Mouse (Mus musculus) retina, postnatal 7 days (tissue): ENCODE data around the gene Hbp1.
A peak's percentile ranks its signal among the peaks of the same experiment; 100 is the strongest.

Experiments
- DNase-seq: peaks from one replicate; pipeline ENCODE4 v3.0.0-alpha.2; 2012; ENCODE audit warnings: low read depth, low spot score

The Hbp1 gene

GRCm38 (mm10) chr12:31949759-31950658 is at the start of gene Hbp1:
Gene Hbp1 (minus strand): TSS chr12:31950535.
- DNase-seq: peak; percentile 100

- no peak for DNase-seq
These were observed 48.4 kb upstream of the Hbp1 start for GRCm38 (mm10) chr12:31998706-31999105.

- DNase-seq: no peak
These were observed 47.1 kb upstream of the Hbp1 start for GRCm38 (mm10) chr12:31997328-31997878.

- no peak for DNase-seq
These were observed 46.5 kb upstream of the Hbp1 start for GRCm38 (mm10) chr12:31996877-31997276.

GRCm38 (mm10) chr12:31990575-31990974 is 40.2 kb upstream of the Hbp1 start:
- no peak for DNase-seq

GRCm38 (mm10) chr12:31989726-31990125 is 39.4 kb upstream of the Hbp1 start:
- DNase-seq: no peak

- DNase-seq: no peak
These were observed 36.1 kb upstream of the Hbp1 start for GRCm38 (mm10) chr12:31986463-31986862.

GRCm38 (mm10) chr12:31985738-31986137 is 35.4 kb upstream of the Hbp1 start:
- no peak for DNase-seq

- DNase-seq: no peak
These were observed 34.3 kb upstream of the Hbp1 start for GRCm38 (mm10) chr12:31984664-31985063.

- no peak for DNase-seq
These were observed 33.9 kb upstream of the Hbp1 start for GRCm38 (mm10) chr12:31984206-31984605.

- DNase-seq: no peak
These were observed 33.4 kb upstream of the Hbp1 start for GRCm38 (mm10) chr12:31983769-31984168.

GRCm38 (mm10) chr12:31983238-31983637 is 32.9 kb upstream of the Hbp1 start:
- DNase-seq: no peak

- DNase-seq: no peak
These were observed 27.4 kb upstream of the Hbp1 start for GRCm38 (mm10) chr12:31977613-31978195.

GRCm38 (mm10) chr12:31976544-31976943 is 26.2 kb upstream of the Hbp1 start:
- DNase-seq: peak; percentile 16

- peak; percentile 63 for DNase-seq
These were observed 23.3 kb upstream of the Hbp1 start for GRCm38 (mm10) chr12:31973473-31974172.

- no peak for DNase-seq
These were observed 21.2 kb upstream of the Hbp1 start for GRCm38 (mm10) chr12:31971547-31971946.

GRCm38 (mm10) chr12:31969111-31969510 is 18.8 kb upstream of the Hbp1 start:
- no peak for DNase-seq

- DNase-seq: peak; percentile 54
These were observed 17.2 kb upstream of the Hbp1 start for GRCm38 (mm10) chr12:31967536-31967935.

- DNase-seq: no peak
These were observed 16.1 kb upstream of the Hbp1 start for GRCm38 (mm10) chr12:31966405-31966804.

GRCm38 (mm10) chr12:31965517-31966212 is 15.3 kb upstream of the Hbp1 start:
- DNase-seq: no peak

GRCm38 (mm10) chr12:31964074-31964473 is 13.7 kb upstream of the Hbp1 start:
- no peak for DNase-seq
